Mouse (Mus musculus): ENCODE results near the gene Fam207a. TPM values are rescaled to one million over a fixed set of nuclear protein-coding genes. Genes with fewer than 3 reads are reported as not detected.

Gene Fam207a
- polyA plus RNA-seq, 1 experiment from 2014 or later, result 32.7 TPM

DNA sequence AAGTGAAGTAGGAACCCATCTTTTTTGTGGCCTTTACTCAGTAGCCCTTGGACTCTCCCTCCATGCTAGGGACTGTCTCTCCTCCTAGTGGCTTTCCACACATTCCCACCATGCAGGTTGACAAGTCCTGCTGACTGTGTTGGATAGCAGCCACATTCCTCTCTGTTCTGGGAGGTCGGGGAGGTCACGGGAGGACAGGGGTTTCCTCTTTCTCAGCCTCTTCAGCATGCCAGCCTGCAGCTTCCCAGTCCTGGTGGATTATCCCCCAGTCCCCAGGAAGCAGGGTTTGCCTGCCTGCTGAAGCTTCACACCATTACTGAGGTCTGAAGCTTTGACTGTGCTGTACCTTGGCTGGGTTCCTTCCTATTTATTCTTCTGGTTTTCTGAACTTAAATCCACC is 67.8 kb downstream of the Fam207a start:
- Histone ChIP-seq H3K27me3 (replicated peaks) (peaks cover 28% of the 10 kb centered on the region), H3K4me1 (peaks cover 17% of the 10 kb centered on the region)
- no peak for ATAC-seq

DNA sequence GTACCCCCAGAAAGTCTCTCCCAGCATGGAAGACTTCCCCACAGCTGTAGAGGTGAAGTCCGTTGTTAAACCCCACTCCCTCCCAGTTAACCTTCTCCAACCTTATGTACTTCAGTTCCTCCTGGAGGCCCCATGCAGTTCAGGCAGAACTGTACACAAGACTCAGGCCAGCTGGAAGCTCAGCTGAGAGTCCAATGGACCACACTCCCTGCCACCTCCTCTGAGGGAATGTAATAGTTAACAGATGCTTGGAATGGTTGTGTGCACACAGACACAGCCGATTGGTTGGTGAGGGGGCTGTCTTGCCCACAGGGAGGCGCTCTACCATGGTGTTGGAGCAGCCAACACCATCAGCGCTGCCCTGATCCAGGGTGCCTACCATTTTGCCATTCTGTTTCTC is 73.3 kb downstream of the Fam207a start:
- Histone ChIP-seq H3K4me2 (no peak overlapping the region), H3K27ac (no peak overlapping the region), H3K9ac (no peak overlapping the region), H3K36me3 (no peaks in the 10 kb centered on the region), H3K4me1 (no peaks in the 10 kb centered on the region), H3K27me3 (replicated peaks) (no peaks in the 10 kb centered on the region), H3K9me3 (replicated peaks) (0 out of 2 replicates have a peak, but pooled peaks cover 7% of the 10 kb centered on the region), H3K4me3 (no peak overlapping the region)
- ATAC-seq, result no peak
- WGBS (ENCODE audit: insufficient replicate concordance), result 78% methylated on average over 4 of the region's 4 CpGs

More for the DNA sequence above, 67.8 kb downstream of the Fam207a start:
- WGBS (ENCODE audit: insufficient replicate concordance), result 12% methylated on average over 2 of the region's 2 CpGs
- Histone ChIP-seq H3K36me3 (no peaks in the 10 kb centered on the region), H3K27ac (no peak overlapping the region), H3K9ac (no peak overlapping the region), H3K9me3 (replicated peaks) (0 out of 2 replicates have a peak, but pooled peaks cover 7% of the 10 kb centered on the region), H3K4me2 (no peak overlapping the region), H3K4me3 (no peak overlapping the region)

DNA sequence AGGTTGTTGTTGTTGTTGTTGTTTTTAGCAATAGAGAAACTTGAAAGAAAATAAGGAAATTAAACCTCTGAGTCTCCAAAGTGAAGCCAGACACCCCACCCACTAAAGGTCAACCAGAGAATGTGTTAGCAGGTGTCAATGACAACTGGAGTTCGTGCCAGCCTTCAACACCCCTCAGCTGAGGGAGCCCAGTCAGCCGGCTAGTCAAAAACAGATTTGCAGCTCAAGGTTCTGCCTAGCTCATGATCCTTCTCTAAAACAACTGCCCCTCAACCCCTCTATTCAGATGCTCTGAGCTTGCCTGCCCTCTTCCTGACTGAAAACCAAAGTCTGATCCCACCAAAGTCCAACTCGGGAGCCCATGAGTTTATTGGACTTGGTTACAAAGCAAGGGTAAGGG is 73.8 kb downstream of the Fam207a start:
- no peak overlapping the region for H3K27ac ChIP-seq
- H3K4me1 ChIP-seq, result no peaks in the 10 kb centered on the region
- no peak overlapping the region for H3K9ac ChIP-seq
- no peak for ATAC-seq
- H3K9me3 ChIP-seq (replicated peaks), result 0 out of 2 replicates have a peak, but pooled peaks cover 7% of the 10 kb centered on the region
- WGBS (ENCODE audit: insufficient replicate concordance), result 69% methylated on average over 3 of the region's 3 CpGs
- no peak overlapping the region for H3K4me3 ChIP-seq
- no peak overlapping the region for H3K4me2 ChIP-seq
- no peaks in the 10 kb centered on the region for H3K36me3 ChIP-seq
- no peaks in the 10 kb centered on the region for H3K27me3 ChIP-seq (replicated peaks)

DNA sequence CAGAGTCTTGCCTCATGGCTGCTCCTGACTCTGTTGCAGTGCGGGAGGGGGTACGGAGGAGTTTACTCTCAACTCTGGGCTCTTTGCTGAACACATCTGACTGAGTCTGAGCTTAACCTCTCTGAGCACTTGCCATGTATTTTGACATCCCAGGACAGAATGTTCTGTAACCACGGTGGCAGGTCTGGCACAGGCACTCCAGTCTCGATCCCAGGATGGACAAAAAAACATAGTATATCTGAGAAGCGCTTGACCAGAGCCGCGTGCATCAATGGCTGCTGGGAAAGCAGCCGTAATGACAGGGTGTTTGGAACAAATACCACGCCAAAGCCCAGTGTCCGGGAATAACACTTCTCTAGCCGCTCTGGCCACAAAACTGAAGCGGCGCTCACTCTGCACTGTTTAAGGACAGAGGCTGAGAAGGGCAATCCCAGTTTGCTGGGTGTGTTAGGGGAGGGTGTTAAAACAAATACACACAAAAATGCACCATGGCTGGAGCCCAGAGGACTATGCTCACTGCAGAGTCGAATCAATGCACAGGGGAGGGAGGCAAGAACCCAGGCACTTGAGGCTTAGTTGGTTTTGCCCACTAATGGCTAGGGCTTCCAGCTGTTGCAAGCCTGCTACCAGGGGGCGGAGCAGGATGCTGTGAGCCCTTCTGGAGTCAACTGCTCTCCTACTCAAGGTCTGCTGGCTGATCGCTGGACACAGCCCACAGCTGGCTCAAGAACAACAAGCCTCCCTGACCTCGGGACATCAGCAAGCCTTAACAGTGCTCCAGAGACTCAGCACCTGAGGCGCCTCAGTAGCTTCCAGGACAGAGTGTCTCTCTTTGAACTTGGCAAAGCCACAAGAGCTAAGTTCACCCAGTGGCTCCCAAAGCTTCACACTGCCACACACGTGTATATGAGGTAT is 74.5 kb downstream of the Fam207a start:
- Histone ChIP-seq H3K9ac (no peak overlapping the region), H3K4me1 (no peaks in the 10 kb centered on the region), H3K27me3 (replicated peaks) (no peaks in the 10 kb centered on the region), H3K27ac (no peak overlapping the region), H3K9me3 (replicated peaks) (0 out of 2 replicates have a peak, but pooled peaks cover 7% of the 10 kb centered on the region), H3K4me2 (no peak overlapping the region), H3K36me3 (no peaks in the 10 kb centered on the region), H3K4me3 (no peak overlapping the region)
- no peak for ATAC-seq
- 53% methylated on average over 19 of the region's 19 CpGs for WGBS (ENCODE audit: insufficient replicate concordance)

DNA sequence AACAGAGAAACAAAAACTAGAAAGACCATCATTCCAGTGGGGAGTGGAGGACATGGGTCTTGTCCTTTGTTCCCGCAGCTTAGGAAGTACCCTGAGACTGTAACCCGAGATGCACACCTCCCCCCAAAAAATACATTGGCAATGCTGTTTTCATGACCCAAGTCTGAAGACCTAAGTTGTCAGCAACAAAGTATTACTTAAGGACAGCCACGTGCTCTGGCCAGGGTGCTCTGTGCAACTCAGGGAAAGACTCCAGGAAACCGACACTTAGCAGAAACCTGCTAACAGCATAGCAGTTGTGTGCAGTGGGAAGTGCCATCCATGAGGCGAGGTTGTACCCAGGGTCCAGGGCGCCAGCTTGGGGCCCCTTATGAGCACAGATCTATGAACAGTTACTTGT is 75.3 kb downstream of the Fam207a start:
- 51% methylated on average over 6 of the region's 6 CpGs for WGBS (ENCODE audit: insufficient replicate concordance)
- H3K27ac ChIP-seq, result no peak overlapping the region
- peaks cover 2% of the 10 kb centered on the region; the same call in 1 of the 2 replicates for H3K27me3 ChIP-seq (replicated peaks)
- no peak overlapping the region for H3K4me2 ChIP-seq
- no peak overlapping the region for H3K4me3 ChIP-seq
- H3K9me3 ChIP-seq (replicated peaks), result 0 out of 2 replicates have a peak, but pooled peaks cover 6% of the 10 kb centered on the region
- ATAC-seq, result no peak
- H3K9ac ChIP-seq, result no peak overlapping the region
- no peaks in the 10 kb centered on the region for H3K36me3 ChIP-seq
- H3K4me1 ChIP-seq, result 0 out of 2 replicates have a peak, but pooled peaks cover 4% of the 10 kb centered on the region

DNA sequence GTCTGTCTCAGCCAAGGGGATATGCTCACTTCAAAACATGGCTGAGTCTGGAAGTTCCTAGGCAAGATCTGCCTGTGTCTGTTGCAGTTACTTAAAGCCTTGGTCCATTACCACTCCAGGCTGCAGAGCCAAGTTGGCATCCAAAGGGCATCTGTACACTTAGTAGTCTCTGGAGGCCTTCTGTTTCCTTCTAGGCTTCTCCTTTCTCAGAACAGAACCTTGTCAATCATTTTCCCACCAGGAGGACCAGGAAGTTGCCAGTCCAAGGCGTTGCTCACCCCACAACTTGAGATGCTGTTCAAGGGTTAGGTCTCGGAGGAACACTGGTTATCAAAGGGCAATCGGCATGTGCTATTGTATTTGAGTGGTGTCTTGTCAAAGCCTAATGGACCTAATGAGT is 76.6 kb downstream of the Fam207a start:
- no peak overlapping the region for H3K4me2 ChIP-seq
- WGBS (ENCODE audit: insufficient replicate concordance), result 58% methylated on average over 3 of the region's 3 CpGs
- no peak for ATAC-seq

DNA sequence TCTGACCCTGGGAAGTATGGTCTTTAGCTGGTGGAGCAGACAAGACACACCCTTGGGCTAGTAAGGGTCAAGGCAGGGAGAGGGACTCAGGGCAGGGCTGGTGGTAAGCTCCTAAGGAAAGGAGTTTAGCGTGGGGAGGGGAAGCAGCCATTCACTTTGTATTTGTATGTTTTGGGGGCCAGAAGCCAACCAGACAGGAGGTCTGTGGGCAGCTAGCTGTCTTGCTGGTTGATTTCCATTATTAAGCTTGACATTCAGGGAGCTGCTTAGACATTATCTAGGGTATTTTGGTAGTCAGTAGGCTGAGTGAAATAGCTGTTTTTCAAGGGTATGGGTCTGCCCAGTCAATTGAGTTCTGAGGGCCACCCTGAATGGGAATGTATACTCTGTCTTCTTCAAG is 77.6 kb downstream of the Fam207a start:
- H3K27ac ChIP-seq, result no peak overlapping the region
- 46% methylated on average over 1 of the region's 1 CpGs for WGBS (ENCODE audit: insufficient replicate concordance)
- no peak for ATAC-seq
- no peak overlapping the region for H3K9ac ChIP-seq
- H3K4me2 ChIP-seq, result no peak overlapping the region
- H3K27me3 ChIP-seq (replicated peaks), result peaks cover 6% of the 10 kb centered on the region; the same call in 1 of the 2 replicates
- no peaks in the 10 kb centered on the region for H3K36me3 ChIP-seq
- H3K9me3 ChIP-seq (replicated peaks), result no peaks in the 10 kb centered on the region
- H3K4me1 ChIP-seq, result peaks cover 17% of the 10 kb centered on the region
- H3K4me3 ChIP-seq, result no peak overlapping the region

More for the DNA sequence above, 76.6 kb downstream of the Fam207a start:
- Histone ChIP-seq H3K27ac (no peak overlapping the region), H3K27me3 (replicated peaks) (peaks cover 6% of the 10 kb centered on the region; the same call in 1 of the 2 replicates), H3K9me3 (replicated peaks) (no peaks in the 10 kb centered on the region), H3K4me1 (peaks cover 17% of the 10 kb centered on the region), H3K4me3 (no peak overlapping the region), H3K9ac (no peak overlapping the region), H3K36me3 (no peaks in the 10 kb centered on the region)

Other genes with a start within 250 kb of the Fam207a start
- 2.9 and 3.2 TPM in 2 replicates for gene Adarb1, start 97.5 kb downstream of the Fam207a start, polyA plus RNA-seq (2016; fragmentation: Nextera tagmentation; extraction: Ambion mirVana)
- 13.5 and 13.9 TPM in 2 replicates for gene Itgb2, start 14.5 kb upstream of the Fam207a start, polyA plus RNA-seq (2016; fragmentation: Nextera tagmentation; extraction: Ambion mirVana)
- gene Pttg1ip, start 65.9 kb upstream of the Fam207a start, polyA plus RNA-seq (2016; fragmentation: Nextera tagmentation; extraction: Ambion mirVana), result 68.8 and 72.8 TPM in 2 replicates
- 138 and 146 TPM in 2 replicates for gene Sumo3, start 90.3 kb upstream of the Fam207a start, polyA plus RNA-seq (2016; fragmentation: Nextera tagmentation; extraction: Ambion mirVana)
- gene Gm49325, start 90.4 kb upstream of the Fam207a start, polyA plus RNA-seq (2016; fragmentation: Nextera tagmentation; extraction: Ambion mirVana), result 5.1 TPM in 1 of 2 replicates, not detected in the other
- gene Ube2g2, start 106.5 kb upstream of the Fam207a start, polyA plus RNA-seq (2016; fragmentation: Nextera tagmentation; extraction: Ambion mirVana), result 55.7 and 59.9 TPM in 2 replicates
- gene Tspear, start 170.8 kb upstream of the Fam207a start, polyA plus RNA-seq (2016; fragmentation: Nextera tagmentation; extraction: Ambion mirVana), result 0.05 TPM in 1 of 2 replicates, not detected in the other
- not detected in 2 replicates for gene Gm19402, start 175.0 kb upstream of the Fam207a start, polyA plus RNA-seq (2016; fragmentation: Nextera tagmentation; extraction: Ambion mirVana)
- not detected in 2 replicates for gene Gm9508, start 181.4 kb upstream of the Fam207a start, polyA plus RNA-seq (2016; fragmentation: Nextera tagmentation; extraction: Ambion mirVana)
- not detected in 2 replicates for gene Gm10272, start 190.8 kb upstream of the Fam207a start, polyA plus RNA-seq (2016; fragmentation: Nextera tagmentation; extraction: Ambion mirVana)
- gene Gm10024, start 195.7 kb upstream of the Fam207a start, polyA plus RNA-seq (2016; fragmentation: Nextera tagmentation; extraction: Ambion mirVana), result not detected in 2 replicates
- not detected in 2 replicates for gene Gm10142, start 200.0 kb upstream of the Fam207a start, polyA plus RNA-seq (2016; fragmentation: Nextera tagmentation; extraction: Ambion mirVana)
- not detected in 2 replicates for gene Krtap12-1, start 204.8 kb upstream of the Fam207a start, polyA plus RNA-seq (2016; fragmentation: Nextera tagmentation; extraction: Ambion mirVana)
- not detected in 2 replicates for gene Gm10100, start 210.7 kb upstream of the Fam207a start, polyA plus RNA-seq (2016; fragmentation: Nextera tagmentation; extraction: Ambion mirVana)
- not detected in 2 replicates for gene Gm18596, start 226.9 kb upstream of the Fam207a start, polyA plus RNA-seq (2016; fragmentation: Nextera tagmentation; extraction: Ambion mirVana)
- not detected in 2 replicates for gene Gm9736, start 235.6 kb upstream of the Fam207a start, polyA plus RNA-seq (2016; fragmentation: Nextera tagmentation; extraction: Ambion mirVana)
- not detected in 2 replicates for gene Gm3233, start 243.9 kb upstream of the Fam207a start, polyA plus RNA-seq (2016; fragmentation: Nextera tagmentation; extraction: Ambion mirVana)